Mouse (Mus musculus) gonadal fat pad, adult 2 months (tissue): ENCODE measurements around the gene Vps8. TPM values are rescaled to one million over a fixed set of nuclear protein-coding genes. Genes with fewer than 3 reads are reported as not detected.

Experiments
- DNase-seq: peaks from one replicate; pipeline ENCODE4 v3.0.0-alpha.2; 2012; ENCODE audit warnings: low read depth
- polyA plus RNA-seq: library from polyadenylated mRNA; depleted of rRNA; stranded (reverse); fragments of >200 nt; gene quantifications from 2 replicates; pipeline ENCODE4 v1.2.3, GENCODE M21; 2012

Vps8 gene
- polyA plus RNA-seq, 1 experiment = 15.9 TPM

DNA sequence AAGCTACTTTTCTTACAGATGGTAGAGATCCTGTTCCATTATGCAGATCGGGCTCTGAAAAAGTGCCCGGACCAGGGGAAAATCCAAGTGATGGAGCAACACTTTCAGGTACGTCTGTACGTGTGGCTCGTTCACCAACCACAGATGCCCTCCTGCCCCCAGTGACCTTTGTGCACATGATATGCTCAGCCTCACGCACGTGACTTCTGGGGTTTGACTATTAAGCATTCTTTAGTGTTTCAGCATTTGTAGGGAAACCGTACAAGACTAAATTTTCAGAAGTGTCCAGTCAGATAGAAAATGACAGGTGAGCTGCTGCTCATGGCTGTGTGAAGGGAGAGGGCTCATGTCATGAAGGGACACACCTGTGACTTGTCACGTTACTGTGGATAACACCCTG lies 55.5 kb downstream of the Vps8 start:
- DNase-seq = no peak

DNA sequence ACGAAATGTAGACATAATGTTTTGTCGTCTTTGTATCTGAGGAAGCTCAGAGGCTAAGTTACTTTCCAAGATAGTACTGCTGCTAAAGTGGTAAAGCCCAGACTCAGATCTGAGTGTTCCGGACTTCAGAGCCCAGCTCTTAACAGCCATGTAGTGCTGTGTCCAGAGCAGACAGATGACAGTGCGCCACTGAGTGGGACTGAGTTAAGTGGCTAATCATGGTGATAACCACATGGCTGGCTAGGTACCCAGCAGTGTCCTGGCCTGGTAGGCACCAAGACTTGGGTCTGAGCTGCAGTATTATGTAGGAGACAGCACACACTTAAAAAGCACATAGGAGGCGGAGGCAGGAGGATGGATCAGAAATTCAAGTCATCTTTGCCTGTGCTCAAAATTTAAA lies 60.9 kb downstream of the Vps8 start:
- no peak for DNase-seq

DNA sequence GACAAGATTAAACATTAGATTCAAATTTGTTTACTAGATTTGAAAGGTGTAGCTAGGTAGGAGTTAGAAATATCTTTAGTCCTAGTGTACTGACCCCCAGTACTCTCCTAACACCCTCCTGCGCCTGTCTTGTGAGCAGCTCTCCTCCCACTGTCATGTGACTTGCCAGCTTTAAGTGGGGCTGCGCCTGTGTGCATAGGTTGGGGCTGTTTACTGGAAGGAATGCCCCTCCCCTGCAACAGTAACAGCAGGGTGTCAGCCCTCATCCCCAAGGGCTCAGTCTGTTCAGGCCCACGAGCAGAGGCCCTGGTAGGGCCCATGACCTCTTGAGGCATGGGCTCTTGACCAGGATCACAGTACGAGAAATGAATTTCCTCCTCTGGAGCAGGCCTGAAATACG lies 62.8 kb downstream of the Vps8 start:
- no peak for DNase-seq

DNA sequence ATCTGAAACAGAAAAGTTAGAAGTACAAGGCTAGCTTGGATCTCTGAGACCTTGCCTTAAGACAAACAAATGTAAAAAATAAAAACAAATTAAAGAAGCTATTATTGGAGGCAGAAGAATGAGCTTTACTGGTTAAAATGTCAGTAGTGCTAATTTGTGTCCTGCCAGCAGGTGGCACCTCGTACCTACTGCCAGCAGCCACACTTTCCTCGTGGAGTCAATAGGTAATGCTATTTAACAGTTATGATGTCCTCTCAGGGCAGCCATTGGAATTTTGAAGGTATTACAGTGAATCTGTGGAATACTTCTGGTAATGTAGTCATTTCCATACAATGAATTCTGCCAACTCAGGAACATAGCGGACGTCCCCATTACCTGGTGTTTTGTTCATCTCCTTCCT lies 65.5 kb downstream of the Vps8 start:
- DNase-seq = no peak

DNA sequence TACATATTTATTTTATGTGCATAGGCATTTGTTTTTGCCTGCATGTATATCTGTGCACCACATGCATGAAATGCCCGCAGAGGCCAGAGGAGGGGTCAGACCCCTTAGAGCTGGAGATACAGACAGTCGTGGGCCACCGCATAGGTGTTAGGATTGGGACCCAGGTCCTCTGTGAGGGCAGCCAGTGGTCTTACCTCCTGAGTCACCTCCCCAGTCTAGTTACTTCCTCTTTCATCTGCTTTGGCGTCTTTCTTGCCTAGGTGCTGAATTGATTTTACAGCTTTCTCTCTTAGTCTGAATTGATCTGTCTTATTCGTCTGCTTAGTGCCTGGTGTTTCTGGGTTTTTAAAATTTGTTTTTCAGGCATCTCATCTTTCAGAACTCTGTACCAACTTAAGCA lies 69.4 kb downstream of the Vps8 start:
- no peak for DNase-seq

DNA sequence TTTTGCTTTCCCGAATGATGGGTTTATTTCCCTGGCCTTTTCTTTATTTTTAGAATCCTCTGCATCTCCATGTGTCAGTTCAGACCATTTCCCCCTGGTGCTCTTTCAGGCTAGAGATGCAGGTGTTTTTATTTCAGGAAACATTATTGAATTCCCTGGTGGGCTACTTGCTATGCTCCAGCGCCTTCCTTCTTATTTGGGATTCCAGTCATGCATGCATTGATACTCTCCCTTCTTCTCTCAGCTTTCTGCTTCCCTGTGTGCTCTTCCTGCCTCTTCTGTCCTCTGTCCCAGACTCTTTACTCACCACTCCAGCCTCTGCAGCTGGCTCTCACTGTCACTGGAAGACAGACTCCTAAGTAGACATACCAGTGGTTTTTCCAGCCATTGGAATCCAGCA lies 70.0 kb downstream of the Vps8 start:
- no peak for DNase-seq

DNA sequence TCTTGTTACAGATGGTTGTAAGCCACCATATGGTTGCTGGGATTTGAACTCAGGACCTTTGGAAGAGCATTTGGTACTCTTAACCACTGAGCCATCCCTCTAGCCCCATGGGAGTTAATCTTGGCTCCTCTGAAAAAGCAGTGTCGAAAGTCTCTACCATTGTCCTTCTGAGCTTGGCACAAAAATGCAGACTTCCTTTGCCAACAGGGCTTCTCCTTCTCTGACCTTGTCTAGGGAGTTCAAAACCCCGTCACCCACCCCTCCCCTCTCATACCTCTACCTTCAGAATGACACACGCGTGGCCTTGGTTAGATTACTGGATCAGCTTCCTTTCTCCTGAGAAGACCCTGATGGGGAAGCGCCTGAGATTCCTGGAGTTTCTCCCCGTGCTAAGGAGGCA lies 71.8 kb downstream of the Vps8 start:
- no peak for DNase-seq

DNA sequence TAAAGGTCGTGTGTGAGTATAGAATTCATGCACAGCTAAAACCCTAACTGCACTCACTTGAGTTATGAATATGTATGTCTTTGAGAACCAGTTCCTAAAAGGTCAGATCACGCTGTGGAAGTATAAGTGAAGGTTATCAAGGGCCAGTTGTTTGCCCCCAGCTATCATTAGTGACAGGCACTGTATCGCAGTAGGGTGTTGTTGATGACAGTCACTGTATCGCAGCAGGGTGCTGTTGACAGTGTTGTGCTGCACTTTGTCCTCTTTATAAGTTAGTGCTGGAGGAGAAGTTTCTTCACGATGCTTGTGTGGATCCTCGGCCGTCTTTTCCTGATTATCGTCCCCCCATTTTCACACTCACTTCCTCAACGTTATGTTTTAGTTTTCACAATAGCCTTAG lies 73.9 kb downstream of the Vps8 start:
- DNase-seq = no peak

DNA sequence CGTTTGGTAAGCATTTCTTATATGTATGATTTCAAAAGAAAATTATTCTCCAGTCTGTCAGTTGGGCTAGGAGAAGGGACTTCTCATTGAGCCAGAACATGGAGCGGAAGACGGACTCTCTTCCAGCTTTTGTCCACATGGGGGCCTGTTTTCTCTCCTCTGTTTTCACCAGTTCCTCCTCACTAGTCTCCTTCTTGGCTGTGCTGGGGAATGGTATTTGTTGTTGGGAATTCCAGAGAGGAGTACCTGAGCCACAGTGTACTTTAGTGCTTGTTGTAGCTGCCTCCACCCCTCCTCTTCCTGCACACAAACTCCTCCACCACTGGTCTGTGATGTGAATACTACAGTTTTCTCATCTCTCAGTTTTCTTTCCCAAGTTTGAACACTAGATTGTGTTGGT lies 74.7 kb downstream of the Vps8 start:
- DNase-seq = no peak

DNA sequence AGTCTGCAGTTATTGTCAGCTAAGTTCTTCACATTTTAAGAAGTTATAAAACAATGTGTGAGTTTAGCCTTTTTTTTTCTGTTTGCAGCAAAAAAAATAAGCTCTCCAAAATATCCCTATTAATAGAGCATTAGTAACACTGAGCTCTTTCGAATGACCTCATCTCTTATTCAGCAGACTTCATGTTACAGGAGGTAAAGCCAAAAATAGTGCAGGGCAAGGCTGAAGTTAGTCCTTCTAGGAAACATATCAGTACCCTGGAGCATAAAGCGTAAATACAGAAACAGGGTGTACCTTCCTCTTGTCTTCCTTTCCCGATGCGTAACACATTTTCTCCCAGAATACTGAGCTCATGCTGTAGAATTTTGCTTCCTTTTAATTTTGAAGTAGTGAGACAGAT lies 76.1 kb downstream of the Vps8 start:
- DNase-seq = no peak

DNA sequence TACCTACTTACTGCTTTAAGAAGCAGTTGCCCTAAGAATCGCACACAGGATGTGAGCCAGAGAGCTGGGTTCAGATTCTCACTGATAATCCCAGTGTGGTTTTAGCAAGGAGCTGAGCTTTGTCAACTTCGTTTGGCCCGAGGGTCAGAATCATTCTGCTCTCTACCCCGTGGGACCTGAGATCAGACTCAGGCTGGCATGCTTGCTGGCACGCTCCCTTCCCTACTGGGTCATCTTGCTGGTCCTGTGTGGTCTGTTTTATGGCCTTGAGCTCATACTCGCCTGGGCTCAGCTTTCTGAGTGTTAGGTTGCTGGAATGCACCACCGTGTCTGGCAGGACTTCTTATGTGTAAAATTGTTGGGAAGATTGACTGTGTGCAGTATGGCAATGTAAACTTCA lies 76.7 kb downstream of the Vps8 start:
- no peak for DNase-seq

DNA sequence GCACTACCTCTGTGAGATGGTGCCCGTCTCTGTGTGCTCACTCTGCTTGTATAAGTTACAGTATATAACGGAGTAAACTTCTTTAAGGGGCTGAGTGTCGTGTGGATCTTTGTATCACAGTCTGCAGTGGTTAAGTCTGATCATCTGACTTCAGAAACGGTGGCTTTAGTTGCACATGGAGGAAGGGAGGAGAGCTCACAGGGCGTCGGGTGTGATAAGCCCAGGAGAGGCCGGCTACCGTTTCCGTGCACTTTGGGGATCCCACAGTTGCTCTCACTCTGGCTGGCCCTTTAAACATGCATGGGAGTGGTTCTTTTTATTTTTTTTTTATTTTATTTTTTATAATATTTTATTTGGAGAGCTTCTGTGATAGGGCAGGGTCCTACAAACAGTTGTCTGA lies 95.9 kb downstream of the Vps8 start:
- DNase-seq = no peak

DNA sequence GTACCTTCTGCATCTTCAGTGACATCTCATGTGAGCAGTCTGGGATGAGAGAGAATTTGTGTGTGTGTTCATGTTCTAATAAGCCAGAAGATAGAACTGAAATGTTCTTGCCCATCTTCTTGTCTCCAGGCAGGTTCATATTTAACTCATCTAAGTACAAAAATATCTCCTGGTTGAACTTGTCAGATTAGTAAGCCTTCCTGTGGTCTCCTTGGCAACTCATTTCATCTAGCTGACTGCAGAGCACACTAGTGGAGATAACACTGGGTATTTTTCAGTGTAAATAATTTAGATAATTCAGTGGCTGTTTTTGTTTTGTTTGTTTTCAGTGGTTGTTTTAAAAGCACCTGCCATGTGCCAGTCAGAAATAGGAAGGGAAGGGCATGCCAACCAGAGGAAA lies 96.9 kb downstream of the Vps8 start:
- DNase-seq = no peak

DNA sequence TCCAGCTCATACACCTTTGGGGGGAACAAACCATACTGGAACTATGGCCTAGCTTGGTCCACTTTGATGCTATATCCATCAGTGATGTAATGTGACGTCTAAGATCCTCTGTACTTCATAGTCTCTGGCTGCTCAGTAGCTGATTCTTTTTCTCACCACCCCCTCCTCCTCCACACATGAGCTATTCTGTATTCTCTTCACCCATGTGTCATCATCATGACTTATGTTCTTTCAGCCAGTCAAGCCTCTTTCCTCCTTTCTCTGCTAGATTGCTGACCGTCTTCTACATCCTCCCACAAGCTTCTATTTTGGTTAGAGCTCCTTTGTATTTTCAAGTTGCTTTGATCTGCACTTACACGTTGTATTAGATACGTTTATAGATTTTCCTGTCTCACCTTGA lies 100.8 kb downstream of the Vps8 start:
- DNase-seq = no peak

DNA sequence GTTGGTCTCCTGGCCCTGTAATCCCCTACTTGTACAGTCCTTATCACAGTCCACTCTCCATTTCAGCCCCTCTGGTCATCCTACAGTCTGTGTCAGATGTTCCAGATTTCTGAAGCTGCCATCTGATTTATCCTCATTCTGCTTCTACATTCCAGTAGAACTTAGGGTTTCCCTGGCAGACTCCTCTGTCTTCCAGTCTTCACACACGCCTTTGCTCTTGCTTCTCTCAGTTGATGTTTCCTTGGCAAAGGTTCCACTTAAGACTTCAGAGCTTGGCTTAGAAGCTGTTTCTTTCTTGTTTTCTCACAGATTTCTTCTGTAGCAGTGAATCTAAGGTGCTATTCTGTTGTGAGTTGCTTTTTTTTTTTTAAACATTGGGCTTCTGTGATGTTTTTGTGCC lies 102.5 kb downstream of the Vps8 start:
- DNase-seq = no peak

DNA sequence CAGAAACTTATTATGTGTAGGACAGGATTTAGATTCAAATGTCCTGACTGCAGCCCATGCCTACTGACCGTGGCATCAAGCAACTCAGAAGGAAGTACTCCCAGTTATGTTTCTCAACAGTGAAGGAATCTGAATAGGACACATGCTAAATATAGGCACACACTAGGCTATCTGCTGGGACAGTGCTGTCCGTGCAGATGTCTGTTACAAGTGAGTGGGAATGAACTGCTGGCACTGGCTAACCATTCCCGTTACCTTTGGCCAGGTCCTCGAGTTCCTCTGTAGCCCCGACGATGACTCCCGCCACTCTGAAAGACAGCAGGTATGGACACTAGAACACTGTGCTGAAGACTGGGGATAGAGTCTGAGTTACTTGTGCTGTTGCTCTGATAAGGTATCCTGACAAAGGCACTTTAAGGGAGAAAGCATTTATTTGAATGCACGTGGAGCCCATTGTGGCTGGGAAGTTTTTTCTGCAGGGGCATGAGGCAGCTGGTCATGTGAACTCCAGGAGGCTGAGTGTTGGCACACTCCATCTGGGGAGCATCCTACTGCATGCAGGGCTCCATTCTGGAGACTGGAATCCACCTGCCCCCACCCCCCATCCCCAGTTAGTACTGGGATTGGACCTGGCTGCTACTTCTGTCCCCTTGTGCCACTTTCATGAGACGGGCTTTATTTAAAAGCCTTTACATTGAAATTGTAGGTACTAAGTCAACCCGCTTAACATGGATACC lies 104.5 kb downstream of the Vps8 start:
- DNase-seq = no peak

DNA sequence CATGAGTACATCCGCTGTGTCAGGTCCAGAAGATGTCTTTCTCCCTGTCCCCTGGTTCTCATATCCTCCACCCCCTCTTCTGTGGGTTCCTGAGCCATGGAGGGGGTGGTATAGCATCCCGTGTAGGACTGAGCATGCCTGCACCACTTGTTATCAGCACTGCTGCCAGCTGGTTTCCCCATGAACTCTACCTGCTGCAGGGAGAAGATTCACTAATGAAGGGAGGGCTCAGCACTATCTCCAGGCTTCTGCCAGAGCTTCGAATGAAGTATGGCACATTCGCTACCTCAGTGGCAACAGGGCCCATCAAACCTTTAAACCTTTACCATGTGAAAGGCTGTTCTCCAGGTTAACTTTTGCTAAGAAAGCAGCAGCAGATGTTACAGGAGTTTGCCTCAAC lies 110.6 kb downstream of the Vps8 start:
- no peak for DNase-seq

DNA sequence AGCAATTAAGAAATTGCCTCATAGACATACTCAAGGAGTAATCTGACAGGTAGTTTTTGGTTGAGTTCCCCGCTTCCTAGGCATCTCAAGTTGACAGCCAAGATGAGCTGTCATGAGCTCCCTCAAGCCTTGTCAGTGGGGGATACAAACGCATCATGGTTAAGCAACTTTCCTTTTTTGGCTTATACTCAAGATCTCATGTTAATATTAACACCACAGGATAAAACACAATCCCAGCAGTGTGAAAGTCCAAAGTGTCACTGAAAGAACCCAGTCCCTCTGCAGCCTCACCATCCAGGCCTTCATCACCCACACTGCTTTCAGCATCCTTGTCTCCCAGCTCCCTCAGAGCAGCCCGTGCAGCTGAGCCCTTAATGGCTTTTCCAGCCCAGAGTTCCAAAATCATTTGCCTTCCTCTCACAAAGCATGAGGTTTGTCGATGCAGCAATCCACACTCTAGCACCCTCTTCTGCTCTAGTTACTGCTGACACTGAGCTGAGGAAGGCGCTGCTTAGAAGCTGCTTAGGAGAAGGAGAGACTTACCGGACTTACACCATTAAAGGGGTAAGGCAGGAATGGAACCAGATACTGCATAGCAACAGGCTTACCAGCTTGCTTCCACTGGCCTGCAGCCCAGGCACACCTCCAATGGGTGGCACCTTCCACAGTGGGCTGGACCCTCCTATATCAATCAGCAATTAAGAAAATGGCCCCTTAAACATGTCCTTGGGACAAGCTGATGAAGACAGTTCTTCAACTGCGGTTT lies 113.5 kb downstream of the Vps8 start:
- no peak for DNase-seq

DNA sequence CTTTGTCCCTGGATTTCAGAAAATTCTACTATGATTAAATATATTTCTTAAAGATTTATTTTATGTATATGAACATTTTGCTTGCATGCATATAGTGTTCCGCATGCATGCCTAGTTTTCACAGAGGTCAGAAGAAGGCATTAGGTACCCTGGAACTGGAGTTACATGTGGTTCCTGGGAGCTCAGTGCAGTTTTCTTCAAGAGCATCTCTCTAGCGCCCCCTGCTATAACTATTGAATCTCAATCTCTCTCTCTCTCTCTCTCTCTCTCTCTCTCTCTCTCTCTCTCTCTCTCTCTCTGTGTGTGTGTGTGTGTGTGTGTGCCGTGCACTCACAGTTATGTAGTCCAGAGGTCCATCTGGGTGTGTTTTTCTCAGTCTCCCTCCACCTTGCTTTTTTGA lies 114.4 kb downstream of the Vps8 start:
- DNase-seq = no peak

DNA sequence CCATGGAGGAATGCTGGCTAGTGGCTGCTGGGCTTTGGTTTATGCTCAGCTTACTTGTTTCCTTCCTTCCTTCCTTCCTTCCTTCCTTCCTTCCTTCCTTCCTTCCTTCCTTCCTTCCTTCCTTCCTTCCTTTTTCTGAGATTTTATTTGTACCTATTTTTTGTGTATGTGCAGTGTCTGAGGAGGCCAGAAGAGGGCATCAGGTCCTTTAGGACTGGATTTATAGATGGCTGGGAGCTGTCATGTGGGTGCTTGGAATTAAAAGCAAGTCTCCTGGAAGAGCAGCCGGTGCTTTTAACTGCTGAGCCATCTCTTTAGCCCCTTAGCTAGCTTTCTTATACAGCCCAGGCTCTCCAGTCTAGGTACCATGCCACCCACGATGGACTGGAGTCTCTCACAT lies 116.0 kb downstream of the Vps8 start:
- DNase-seq = no peak

DNA sequence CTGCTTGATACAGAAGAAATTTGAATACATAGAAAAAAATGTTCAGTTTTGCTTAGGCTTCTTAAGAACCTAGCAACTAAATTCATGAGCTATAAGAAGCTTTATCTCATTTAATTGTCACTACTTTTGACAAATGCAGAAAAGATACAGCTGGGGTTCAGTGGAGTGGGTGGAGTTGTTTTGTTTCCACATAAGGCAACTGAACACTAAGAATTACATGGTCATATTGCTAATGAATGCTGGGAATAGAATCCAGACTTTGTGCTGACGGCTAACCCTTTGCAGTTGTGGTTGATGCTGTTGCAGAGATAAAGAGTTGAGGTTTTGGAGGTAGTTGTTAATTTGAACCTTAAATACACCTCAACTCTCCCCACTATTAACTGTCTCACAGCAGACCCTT lies 119.6 kb downstream of the Vps8 start:
- DNase-seq = no peak

DNA sequence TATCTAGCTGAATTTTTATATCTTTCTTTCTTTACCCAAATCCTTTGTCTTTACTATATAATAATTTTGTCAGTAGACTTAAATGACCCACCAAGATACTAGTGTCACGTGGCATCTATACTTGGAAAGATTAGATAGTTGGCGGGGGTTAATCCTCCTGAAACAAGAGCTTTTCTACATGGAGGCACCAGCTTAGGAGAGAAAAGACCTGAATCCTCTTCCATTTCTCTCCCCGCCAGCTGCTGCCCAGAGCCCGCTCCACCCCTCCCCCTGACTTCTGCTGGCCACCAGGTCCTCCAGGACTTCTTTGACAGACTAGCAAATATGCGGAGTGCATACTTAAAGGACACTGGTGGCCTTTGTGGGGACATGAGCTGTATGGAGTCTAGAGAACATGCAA lies 124.5 kb downstream of the Vps8 start:
- no peak for DNase-seq

DNA sequence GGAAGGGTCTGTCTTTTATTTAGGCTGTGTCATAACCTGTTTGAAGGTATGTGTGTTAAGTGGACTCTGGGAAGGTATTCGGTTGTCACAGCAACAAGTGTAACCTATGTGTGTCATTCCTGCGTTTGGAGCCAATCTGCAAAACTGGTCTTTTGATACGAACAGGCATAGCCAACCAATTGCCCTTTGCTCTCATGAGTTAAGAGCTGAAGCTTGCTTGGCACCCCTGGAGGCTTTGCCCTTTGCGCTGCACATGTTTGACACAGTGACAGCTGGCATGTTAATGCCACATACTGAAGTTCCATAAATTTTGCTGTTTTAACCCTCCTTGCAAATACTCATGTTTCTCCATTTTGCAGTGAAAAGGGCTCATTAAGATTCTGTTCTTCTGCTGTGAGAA lies 126.8 kb downstream of the Vps8 start:
- DNase-seq = no peak

DNA sequence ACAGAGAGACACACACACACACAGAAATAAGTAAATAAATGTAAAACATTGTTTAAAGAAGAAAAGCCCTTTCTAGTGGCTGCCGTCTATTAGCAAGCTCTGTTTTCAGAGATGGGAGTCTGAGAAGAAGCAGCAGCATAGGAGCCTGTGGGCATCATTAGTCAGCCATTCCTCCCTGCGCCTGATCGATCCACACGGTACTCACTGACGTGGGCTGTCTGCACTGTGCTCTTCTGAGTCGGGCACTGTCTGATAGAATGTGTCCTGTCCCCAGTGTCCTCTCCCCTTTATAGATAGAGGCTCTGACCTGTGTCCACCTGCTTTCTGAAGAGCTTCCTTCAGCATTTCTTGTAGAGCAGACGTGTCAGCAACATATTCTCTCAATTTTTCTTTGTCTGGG lies 127.5 kb downstream of the Vps8 start:
- DNase-seq = no peak
